ENCODE assay signal across 9 mouse cellular contexts in the genomic region with DNA sequence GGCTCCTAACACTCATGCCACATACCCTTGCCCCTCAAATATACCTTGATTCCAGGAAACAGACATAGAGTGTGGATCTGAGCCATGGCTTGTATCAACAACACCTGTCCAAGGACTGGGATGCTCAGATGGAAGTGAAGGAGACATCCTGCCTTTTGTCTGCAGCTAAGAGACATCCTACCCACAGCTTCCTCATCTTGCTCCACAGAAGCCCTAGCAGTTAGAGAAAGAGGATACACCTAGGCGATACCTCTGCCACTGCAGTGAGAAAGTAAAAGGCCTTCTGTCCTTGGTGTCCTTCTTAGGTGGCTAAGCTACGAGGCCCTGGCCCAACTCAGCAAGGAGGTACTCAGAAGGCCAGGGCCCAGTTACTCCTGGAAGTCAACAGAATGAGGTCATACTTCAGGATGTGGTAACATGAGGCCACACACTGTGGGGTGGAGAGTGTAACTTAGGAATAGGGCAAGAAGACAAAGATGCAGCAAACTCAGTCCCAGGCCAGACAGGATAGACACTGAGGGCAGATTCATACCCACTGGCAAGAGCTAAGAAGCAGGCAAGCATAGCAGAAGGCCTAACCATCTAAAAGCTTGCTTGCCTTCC. TPM values are rescaled to one million over a fixed set of nuclear protein-coding genes. Genes with fewer than 3 reads are reported as not detected.
A peak's percentile ranks its signal among the peaks of the same experiment; 100 is the strongest.
DNase-seq lines count a peak whose midpoint lies in the region; ATAC-seq and TF ChIP-seq lines count a peak whose summit lies in the region.
"Had no signal": no experiment of that assay in that cellular context is flagged by ENCODE, and none has a peak within 500 bp of the region (broad histone marks: within the 10 kb centered on the region; RNA-seq: fewer than 3 reads in every experiment).

No protein-coding gene starts in this region.

- H3K4me1 ChIP-seq in lung, adult 2 months (ENCODE audit: control insufficient read depth, insufficient read depth, low read length), result peaks cover 59% of the 10 kb centered on the region
- H3K4me1 ChIP-seq in intestine, embryonic 16.5 days (ENCODE audit: control insufficient read depth, insufficient read depth, low read length), result peaks cover 76% of the 10 kb centered on the region

- 46% methylated on average over 2 of the region's 2 CpGs for WGBS in lung, adult 2 months
- WGBS in intestine, embryonic 16.5 days, result 73% methylated on average over 2 of the region's 2 CpGs

- ATAC-seq in common myeloid progenitor, adult 5-6 weeks (replicated peaks; ENCODE audit: low read depth, poor library complexity, severe bottlenecking), result peak; percentile 59
- ATAC-seq in intestine, embryonic 16.5 days, result no peak

- intact Hi-C loops in left cerebral cortex, postnatal 25 days (cut with DNase I), result no loop called here

- TF ChIP-seq CTCF in lung, adult 2 months (IDR thresholded peaks at IDR 0.05; ENCODE audit: insufficient read depth, low read length), result no peak

- H3K4me2 ChIP-seq in intestine, embryonic 16.5 days (ENCODE audit: low read depth, low read length), result no peak overlapping the region
- H3K4me2 ChIP-seq: neural tube, embryonic 12.5 days had no signal

- H3K36me3 ChIP-seq in intestine, embryonic 16.5 days (ENCODE audit: control insufficient read depth, insufficient read depth, low read length), result no peaks in the 10 kb centered on the region
- H3K36me3 ChIP-seq: neural tube, embryonic 12.5 days had no signal

- TF ChIP-seq POLR2A in lung, adult 2 months (IDR thresholded peaks at IDR 0.05; ENCODE audit: borderline replicate concordance, extremely low read depth, low read depth, low read length), result no peak

- no peaks in the 10 kb centered on the region for H3K9me3 ChIP-seq in intestine, embryonic 16.5 days (ENCODE audit: control insufficient read depth, low read length)
- H3K9me3 ChIP-seq: neural tube, embryonic 12.5 days had no signal

- H3K9ac ChIP-seq in intestine, embryonic 16.5 days (ENCODE audit: low read depth, low read length), result 0 out of 2 replicates have a peak overlapping the region, but pooled peaks have one; percentile 34
- H3K9ac ChIP-seq: neural tube, embryonic 12.5 days had no signal

- peak; percentile 63 to 73 for DNase-seq in lung, adult 18-20 months
- no peak for DNase-seq in lung, adult 2 months
- peak; percentile 35 for DNase-seq in naive thymus-derived CD4-positive, alpha-beta T cell, adult 2 months (ENCODE audit: low read depth)
- DNase-seq in frontal cortex, postnatal 10 days (ENCODE audit: low spot score in 2 of 2), result no peak
- no peak for DNase-seq in frontal cortex, postnatal 36 days (ENCODE audit: low spot score in 2 of 2)
- no peak for DNase-seq in left cerebral cortex, postnatal 25 days (ENCODE audit: low spot score in 2 of 2)

- H3K4me3 ChIP-seq in lung, adult 2 months (replicated peaks; ENCODE audit: extremely low read depth, low read depth, low read length), result no peak overlapping the region
- H3K4me3 ChIP-seq in intestine, embryonic 16.5 days (ENCODE audit: low read length), result no peak overlapping the region
- H3K4me3 ChIP-seq: neural tube, embryonic 12.5 days had no signal

- no peaks in the 10 kb centered on the region for H3K27me3 ChIP-seq in intestine, embryonic 16.5 days (replicated peaks; ENCODE audit: control insufficient read depth, insufficient read depth, low read length)
- H3K27me3 ChIP-seq: neural tube, embryonic 12.5 days had no signal

- H3K27ac ChIP-seq in intestine, embryonic 16.5 days (ENCODE audit: low read length), result no peak overlapping the region
- H3K27ac ChIP-seq: neural tube, embryonic 12.5 days had no signal

RNA-seq across cellular contexts. Expression of gene Mapkapk2, which starts 8.0 kb away (rescaled TPM):
- polyA plus RNA-seq in lung, adult 2 months (2012; rRNA removed), result 91.4 and 120 TPM in 2 replicates
- 124 and 128 TPM in 2 replicates for total RNA-seq in common myeloid progenitor, adult 5-6 weeks (2017)
- polyA plus RNA-seq in intestine, embryonic 16.5 days (2015; fragmentation: Nextera tagmentation; extraction: Ambion mirVana), result 13.1 and 23.5 TPM in 2 replicates
- total RNA-seq in left cerebral cortex, postnatal 25 days (2021), result 10 to 100 TPM; 25.8 to 28.3 TPM

RNA-seq across cellular contexts. Expression of gene Dyrk3, which starts 48.5 kb away (rescaled TPM):
- polyA plus RNA-seq in lung, adult 2 months (2012; rRNA removed), result 1.9 and 2.7 TPM in 2 replicates
- 10.3 and 11.4 TPM in 2 replicates for total RNA-seq in common myeloid progenitor, adult 5-6 weeks (2017)
- 2.3 and 2.4 TPM in 2 replicates for polyA plus RNA-seq in intestine, embryonic 16.5 days (2015; fragmentation: Nextera tagmentation; extraction: Ambion mirVana)
- 10 to 100 TPM in 1 of 2 experiments, 1 to 10 TPM in 1; 9.4 to 14.1 TPM for total RNA-seq in left cerebral cortex, postnatal 25 days (2021)

Comparison
In these comparisons a context has a peak if more than half of its experiments do, and no peak if none do; other contexts are left out.
1. DNase-seq: peak in lung, adult 18-20 months (2 of 2) and naive thymus-derived CD4-positive, alpha-beta T cell, adult 2 months (single experiment); none in lung, adult 2 months (single experiment), frontal cortex, postnatal 10 days (0 of 2), frontal cortex, postnatal 36 days (0 of 2) and left cerebral cortex, postnatal 25 days (0 of 2).